Mouse (Mus musculus) central nervous system, embryonic 11.5 days (tissue): Measurements from ENCODE around the gene Qpct. TPM values are rescaled to one million over a fixed set of nuclear protein-coding genes. Genes with fewer than 3 reads are reported as not detected.

Source experiments
- polyA plus RNA-seq: library from polyadenylated mRNA; depleted of rRNA; stranded (reverse); fragments of >200 nt; gene quantifications from 2 replicates; pipeline ENCODE4 v1.2.3, GENCODE M21; 2012; rRNA removed

The Qpct gene
- polyA plus RNA-seq, result 3.1 and 4.2 TPM in 2 replicates

DNA sequence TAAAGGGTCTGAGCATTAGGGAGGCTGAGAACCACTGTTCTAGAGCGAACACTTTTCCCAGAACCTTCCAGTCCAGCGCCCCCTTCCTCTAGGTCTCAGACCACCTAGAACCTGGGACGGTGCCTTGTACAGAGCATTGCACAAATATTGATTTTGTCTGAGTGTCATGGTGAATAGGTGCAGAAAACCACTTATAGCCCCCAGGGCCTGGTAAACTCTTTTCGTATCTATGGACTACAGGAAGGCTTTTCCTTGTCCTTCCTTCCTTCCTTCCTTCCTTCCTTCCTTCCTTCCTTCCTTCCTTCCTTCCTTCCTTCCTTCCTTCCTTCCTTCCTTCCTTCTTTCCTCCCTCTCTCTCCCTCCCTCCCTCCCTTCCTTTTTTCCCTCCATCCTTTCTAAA lies at the start of gene Qpct:
Gene Qpct (plus strand): TSS at position 301 of the 400 bp plus-strand sequence.

DNA sequence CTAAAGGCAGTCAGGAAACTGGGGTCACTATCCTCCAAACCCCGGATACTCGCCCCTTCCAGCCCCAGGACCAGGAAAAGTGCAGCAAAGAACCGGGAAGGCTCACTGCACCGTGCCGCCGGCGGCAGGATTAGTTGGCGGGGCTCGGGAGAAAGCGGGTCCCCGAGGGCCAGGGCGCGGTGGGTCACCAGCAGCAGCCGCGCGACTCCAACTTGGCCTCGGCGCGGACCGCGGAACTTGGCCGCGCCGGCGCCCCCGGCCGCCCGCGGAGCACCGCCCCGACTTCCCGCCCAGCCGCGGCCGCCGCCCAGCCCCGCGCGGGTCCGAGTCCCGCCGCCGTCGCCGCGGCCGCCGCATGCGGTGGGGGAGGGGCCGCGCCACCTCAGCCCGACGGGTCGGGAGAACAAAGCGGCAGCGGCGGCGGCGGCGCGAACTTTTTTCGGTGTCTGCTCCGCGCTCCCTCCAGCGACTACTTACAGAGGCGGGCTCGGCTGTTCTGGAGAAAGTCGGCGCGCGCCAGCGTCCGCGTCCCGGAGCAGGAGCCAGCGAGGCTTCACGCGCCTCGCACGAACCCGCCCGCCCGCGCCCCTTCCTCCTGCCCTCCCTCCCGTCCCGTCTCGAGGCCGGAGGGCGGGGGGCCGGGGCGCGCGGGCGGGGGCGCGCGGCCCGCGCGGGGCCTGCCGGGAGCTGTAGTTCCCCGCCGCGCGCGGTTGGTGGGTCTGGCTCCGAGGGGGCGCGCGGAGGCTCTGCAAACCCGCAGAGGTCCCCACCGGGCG lies 31.3 kb upstream of the Qpct start, which contains the start of gene Prkd3:
Gene Prkd3 (minus strand): TSS at position 609 of the 776 bp plus-strand sequence.

Other genes with a start within 250 kb of the Qpct start
- 20.7 and 22.4 TPM in 2 replicates for gene Heatr5b, start 216.5 kb upstream of the Qpct start, polyA plus RNA-seq
- 29.7 and 52.8 TPM in 2 replicates for gene Gpatch11, start 216.3 kb upstream of the Qpct start, polyA plus RNA-seq
- 4.2 and 7.0 TPM in 2 replicates for gene Eif2ak2, start 169.3 kb upstream of the Qpct start, polyA plus RNA-seq
- gene Sult6b1, start 144.9 kb upstream of the Qpct start, polyA plus RNA-seq, result 0.16 TPM in 1 of 2 replicates, not detected in the other
- gene Cebpzos, start 135.4 kb upstream of the Qpct start, polyA plus RNA-seq, result 40.7 and 52.9 TPM in 2 replicates
- gene Cebpz, start 114.8 kb upstream of the Qpct start, polyA plus RNA-seq, result 34.6 and 48.1 TPM in 2 replicates
- gene Ndufaf7, start 114.8 kb upstream of the Qpct start, polyA plus RNA-seq, result 29.7 and 31.2 TPM in 2 replicates
- 39.9 and 50.3 TPM in 2 replicates for gene Prkd3, start 31.1 kb upstream of the Qpct start, polyA plus RNA-seq